Mouse (Mus musculus) CH12.LX (cell line): ENCODE measurements at regions not wholly inside any gene's neighbourhood (a gene's known extent, or its start where the extent isn't known, plus 50 kb on each side); places are given as distances from the start of the nearest gene placed in this dataset.
A peak's percentile ranks its signal among the peaks of the same experiment; 100 is the strongest.

Source experiments
- DNase-seq: peaks from one replicate; pipeline ENCODE4 v3.0.0-alpha.2; 2013; ENCODE audit errors: extremely low read depth
- H3K27ac ChIP-seq: 2 replicates; pipeline ENCODE4 v1.5.1; 2012; ENCODE audit warnings: low read depth, mild to moderate bottlenecking, control low read depth, moderate library complexity; ENCODE audit not compliant: insufficient read depth
- H3K27me3 ChIP-seq: replicated peaks from 2 replicates; pipeline ENCODE3; 2012; ENCODE audit warnings: inconsistent platforms
- H3K36me3 ChIP-seq, 2 experiments: replicated peaks in 1 of 2; 2 replicates each; pipeline versions ENCODE3 to v1.6.1; 2012; ENCODE audit warnings: inconsistent platforms in 1 of 2, low read length in 1 of 2, mild to moderate bottlenecking in 1 of 2, mixed read lengths in 1 of 2, moderate library complexity in 1 of 2; ENCODE audit not compliant: control insufficient read depth in 1 of 2, insufficient read depth in 1 of 2
- H3K4me1 ChIP-seq, 2 experiments: 2 replicates each; pipeline ENCODE4 v1.6.1; 2012; ENCODE audit warnings: inconsistent platforms in 1 of 2, moderate library complexity in 1 of 2; ENCODE audit not compliant: insufficient read depth in 2 of 2, control insufficient read depth in 1 of 2
- H3K4me2 ChIP-seq: 2 replicates; pipeline ENCODE4 v1.6.1; 2012; ENCODE audit warnings: low read depth, mild to moderate bottlenecking, control low read depth; ENCODE audit not compliant: poor library complexity, insufficient read depth, severe bottlenecking
- H3K4me3 ChIP-seq, 3 experiments: fragments of 150-350 bp in 1 of 3; sonication (generic) in 1 of 3; replicated peaks in 1 of 3; 2 replicates each; pipeline versions ENCODE3 to v1.5.1; 2011 to 2012; ENCODE audit warnings: low read depth in 2 of 3, low read length in 2 of 3, mild to moderate bottlenecking in 2 of 3, moderate library complexity in 2 of 3, control low read depth in 1 of 3, improper control_type of control experiment in 1 of 3, inconsistent platforms in 1 of 3, mixed read lengths in 1 of 3; ENCODE audit not compliant: poor library complexity in 1 of 3
- H3K79me2 ChIP-seq: replicated peaks from 2 replicates; pipeline ENCODE4 v1.6.1; 2012; ENCODE audit warnings: mild to moderate bottlenecking, moderate library complexity; ENCODE audit not compliant: control insufficient read depth, poor library complexity, insufficient read depth, severe bottlenecking; ENCODE audit errors: extremely low read depth
- H3K9ac ChIP-seq: 2 replicates; pipeline ENCODE4 v1.6.1; 2012; ENCODE audit warnings: low read depth, mild to moderate bottlenecking, control low read depth, moderate library complexity; ENCODE audit not compliant: insufficient read depth
- H3K9me3 ChIP-seq: replicated peaks from 2 replicates; pipeline ENCODE3; 2012; ENCODE audit warnings: low read length, inconsistent platforms, mixed read lengths
- CHD1 ChIP-seq: IDR thresholded peaks from 2 replicates; pipeline ENCODE4 v1.6.1; 2012; ENCODE audit warnings: low read depth, low read length, improper control_type of control experiment, inconsistent platforms
- CHD2 ChIP-seq: IDR thresholded peaks from 2 replicates; pipeline ENCODE4 v1.6.1; 2011; ENCODE audit warnings: low read length, improper control_type of control experiment
- CTCF ChIP-seq, 2 experiments: IDR thresholded peaks in 1 of 2; conservative IDR thresholded peaks in 1 of 2; 2 replicates each; pipeline ENCODE4 v1.5.1; 2011 to 2012; ENCODE audit warnings: low read depth in 2 of 2, low read length in 2 of 2, improper control_type of control experiment in 1 of 2, inconsistent platforms in 1 of 2, mild to moderate bottlenecking in 1 of 2, moderate library complexity in 1 of 2
- E2F4 ChIP-seq: IDR thresholded peaks from 2 replicates; pipeline ENCODE4 v1.6.1; 2011; ENCODE audit warnings: low read depth, low read length, improper control_type of control experiment; ENCODE audit not compliant: insufficient replicate concordance
- ELF1 ChIP-seq: IDR thresholded peaks from 2 replicates; pipeline ENCODE4 v1.6.1; 2014; ENCODE audit warnings: low read depth, mild to moderate bottlenecking, inconsistent platforms, low read length, improper control_type of control experiment
- EP300 ChIP-seq: IDR thresholded peaks from 2 replicates; pipeline ENCODE4 v1.6.1; 2011; ENCODE audit warnings: low read length, improper control_type of control experiment
- ETS1 ChIP-seq: conservative IDR thresholded peaks from 2 replicates; pipeline ENCODE4 v1.6.1; 2012; ENCODE audit warnings: low read depth, mild to moderate bottlenecking, inconsistent platforms, low read length, improper control_type of control experiment, moderate library complexity
- GABPA ChIP-seq: IDR thresholded peaks from 2 replicates; pipeline ENCODE4 v1.6.1; 2012; ENCODE audit warnings: low read depth, low read length, improper control_type of control experiment, inconsistent platforms; ENCODE audit not compliant: insufficient replicate concordance
- HCFC1 ChIP-seq: IDR thresholded peaks from 2 replicates; pipeline ENCODE4 v1.6.1; 2012; ENCODE audit warnings: low read depth, mild to moderate bottlenecking, inconsistent platforms, low read length, improper control_type of control experiment
- IRF4 ChIP-seq: IDR thresholded peaks from 2 replicates; pipeline ENCODE4 v1.6.1; 2014; ENCODE audit warnings: low read depth, mild to moderate bottlenecking, inconsistent platforms, low read length, improper control_type of control experiment
- JUND ChIP-seq: conservative IDR thresholded peaks from 2 replicates; pipeline ENCODE4 v1.6.1; 2011; ENCODE audit warnings: low read depth, low read length, improper control_type of control experiment
- KAT2A ChIP-seq: IDR thresholded peaks from 2 replicates; pipeline ENCODE4 v1.6.1; 2012; ENCODE audit warnings: low read length, improper control_type of control experiment, inconsistent platforms; ENCODE audit not compliant: insufficient replicate concordance
- MAFK ChIP-seq: IDR thresholded peaks from 2 replicates; pipeline ENCODE4 v1.6.1; 2011; ENCODE audit warnings: low read length, improper control_type of control experiment; ENCODE audit not compliant: insufficient replicate concordance
- MAX ChIP-seq: IDR thresholded peaks from 2 replicates; pipeline ENCODE4 v1.6.1; 2011; ENCODE audit warnings: low read length, improper control_type of control experiment
- MAZ ChIP-seq: IDR thresholded peaks from 2 replicates; pipeline ENCODE4 v1.6.1; 2012; ENCODE audit warnings: low read depth, mild to moderate bottlenecking, inconsistent platforms, low read length, improper control_type of control experiment, moderate library complexity
- MEF2A ChIP-seq: IDR thresholded peaks from 2 replicates; pipeline ENCODE4 v1.6.1; 2014; ENCODE audit warnings: low read depth, mild to moderate bottlenecking, inconsistent platforms, low read length, improper control_type of control experiment, borderline replicate concordance
- MXI1 ChIP-seq: IDR thresholded peaks from 2 replicates; pipeline ENCODE4 v1.6.1; 2011; ENCODE audit warnings: mild to moderate bottlenecking, low read depth, low read length, improper control_type of control experiment
- MYC ChIP-seq: IDR thresholded peaks from 2 replicates; pipeline ENCODE4 v1.6.1; 2011; ENCODE audit warnings: low read depth, mild to moderate bottlenecking, improper control_type of control experiment, low read length
- NELFE ChIP-seq: IDR thresholded peaks from 2 replicates; pipeline ENCODE4 v1.6.1; 2011; ENCODE audit warnings: low read depth, low read length, improper control_type of control experiment
- NRF1 ChIP-seq: IDR thresholded peaks from 2 replicates; pipeline ENCODE4 v1.6.1; 2014; ENCODE audit warnings: low read depth, mild to moderate bottlenecking, inconsistent platforms, low read length, improper control_type of control experiment, moderate library complexity
- PAX5 ChIP-seq: IDR thresholded peaks from 2 replicates; pipeline ENCODE4 v1.6.1; 2012; ENCODE audit warnings: low read length, inconsistent platforms, mixed read lengths
- POLR2A ChIP-seq: IDR thresholded peaks from 2 replicates; pipeline ENCODE4 v1.6.1; 2011; ENCODE audit warnings: low read depth, mild to moderate bottlenecking, improper control_type of control experiment, low read length
- POLR2AphosphoS2 ChIP-seq: IDR thresholded peaks from 2 replicates; pipeline ENCODE4 v1.6.1; 2011; ENCODE audit warnings: low read depth, low read length, improper control_type of control experiment
- RAD21 ChIP-seq: IDR thresholded peaks from 2 replicates; pipeline ENCODE4 v1.6.1; 2011; ENCODE audit warnings: low read depth, mild to moderate bottlenecking, low read length, improper control_type of control experiment, moderate library complexity
- RCOR1 ChIP-seq: conservative IDR thresholded peaks from 2 replicates; pipeline ENCODE4 v1.6.1; 2012; ENCODE audit warnings: low read depth, mild to moderate bottlenecking, inconsistent platforms, low read length, improper control_type of control experiment
- SIN3A ChIP-seq: IDR thresholded peaks from 2 replicates; pipeline ENCODE4 v1.6.1; 2012; ENCODE audit warnings: low read length, improper control_type of control experiment, inconsistent platforms
- SMC3 ChIP-seq: IDR thresholded peaks from 2 replicates; pipeline ENCODE4 v1.6.1; 2011; ENCODE audit warnings: low read depth, low read length, improper control_type of control experiment
- TBP ChIP-seq: conservative IDR thresholded peaks from 2 replicates; pipeline ENCODE4 v1.6.1; 2011; ENCODE audit warnings: low read depth, low read length, improper control_type of control experiment
- TCF12 ChIP-seq: IDR thresholded peaks from 2 replicates; pipeline ENCODE4 v1.6.1; 2014; ENCODE audit warnings: low read depth, mild to moderate bottlenecking, inconsistent platforms, low read length, improper control_type of control experiment
- UBTF ChIP-seq: IDR thresholded peaks from 2 replicates; pipeline ENCODE4 v1.6.1; 2012; ENCODE audit warnings: low read depth, mild to moderate bottlenecking, inconsistent platforms, low read length, improper control_type of control experiment, moderate library complexity
- USF1 ChIP-seq: IDR thresholded peaks from 2 replicates; pipeline ENCODE4 v1.6.1; 2014; ENCODE audit warnings: low read depth, mild to moderate bottlenecking, inconsistent platforms, low read length, improper control_type of control experiment
- USF2 ChIP-seq: conservative IDR thresholded peaks from 2 replicates; pipeline ENCODE4 v1.6.1; 2011; ENCODE audit warnings: low read depth, low read length, improper control_type of control experiment
- ZC3H11A ChIP-seq: IDR thresholded peaks from 2 replicates; pipeline ENCODE4 v1.6.1; 2012; ENCODE audit warnings: low read depth, mild to moderate bottlenecking, inconsistent platforms, low read length, improper control_type of control experiment
- ZKSCAN1 ChIP-seq: IDR thresholded peaks from 2 replicates; pipeline ENCODE4 v1.6.1; 2012; ENCODE audit warnings: low read depth, inconsistent platforms, low read length, improper control_type of control experiment, borderline replicate concordance
- ZMIZ1 ChIP-seq: IDR thresholded peaks from 2 replicates; pipeline ENCODE4 v1.6.1; 2012; ENCODE audit warnings: low read depth, mild to moderate bottlenecking, inconsistent platforms, low read length, improper control_type of control experiment
- ZNF384 ChIP-seq: IDR thresholded peaks from 2 replicates; pipeline ENCODE4 v1.6.1; 2012; ENCODE audit warnings: low read depth, low read length, improper control_type of control experiment, inconsistent platforms
- dilution Hi-C: fragments of 300-500 bp; cut with MboI; formaldehyde crosslinking; loops from 2 replicates; pipeline ENCODE4 v1.14.3; 2020; ENCODE audit warnings: low sequenced_read_pairs; ENCODE audit not compliant: extremely low pct_unique_long_range_greater_than_20kb, extremely low pct_ligation_motif_present
- in situ Hi-C: fragments of 300-500 bp; cut with MboI; formaldehyde crosslinking; loops from 3 replicates; pipeline ENCODE4 v1.14.3; 2019; ENCODE audit warnings: low sequenced_read_pairs, low pct_ligation_motif_present, low pct_unique_long_range_greater_than_20kb, mixed read lengths

DNA sequence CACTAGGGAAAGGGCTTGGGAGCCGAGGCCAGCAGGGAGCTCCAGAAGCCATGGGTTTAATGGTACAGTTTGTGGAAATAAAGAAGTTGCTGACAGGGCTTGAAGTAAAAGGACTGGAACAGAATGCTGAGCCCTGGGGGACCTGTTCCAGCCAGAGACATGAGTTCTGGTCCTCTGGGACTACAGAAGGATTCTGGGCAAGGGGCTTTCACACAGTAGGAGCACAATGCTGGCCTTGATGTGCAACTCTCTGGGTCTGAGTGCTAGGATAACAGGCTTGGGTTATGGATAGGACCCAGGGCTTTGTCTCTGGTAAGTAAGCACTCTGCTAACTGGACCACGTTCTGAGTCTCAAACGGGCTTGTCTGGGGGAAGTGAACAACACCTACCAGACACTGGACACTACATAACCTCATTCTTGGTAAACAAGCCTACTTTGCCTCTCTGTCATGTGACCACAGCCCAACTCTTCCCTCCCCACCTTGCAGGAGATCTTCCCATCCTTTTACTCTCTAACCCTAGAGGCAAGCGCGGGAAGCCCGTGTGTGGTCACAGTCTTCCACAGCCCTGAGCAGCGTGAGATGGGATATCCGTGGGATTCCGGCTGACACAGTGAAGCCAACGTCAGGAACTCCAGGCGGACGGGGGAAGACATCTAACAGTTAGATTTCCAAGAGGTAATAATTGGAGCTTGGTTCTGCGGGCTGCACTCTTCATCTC lies 116.3 kb downstream of the 2410131K14Rik start (continued):
- no peak; the same call in 1 of the 2 replicates for TF ChIP-seq RAD21
- TF ChIP-seq USF1, result peak; percentile 76
- TF ChIP-seq ZKSCAN1, result peak; percentile 57; the same call in 1 of the 2 replicates

DNA sequence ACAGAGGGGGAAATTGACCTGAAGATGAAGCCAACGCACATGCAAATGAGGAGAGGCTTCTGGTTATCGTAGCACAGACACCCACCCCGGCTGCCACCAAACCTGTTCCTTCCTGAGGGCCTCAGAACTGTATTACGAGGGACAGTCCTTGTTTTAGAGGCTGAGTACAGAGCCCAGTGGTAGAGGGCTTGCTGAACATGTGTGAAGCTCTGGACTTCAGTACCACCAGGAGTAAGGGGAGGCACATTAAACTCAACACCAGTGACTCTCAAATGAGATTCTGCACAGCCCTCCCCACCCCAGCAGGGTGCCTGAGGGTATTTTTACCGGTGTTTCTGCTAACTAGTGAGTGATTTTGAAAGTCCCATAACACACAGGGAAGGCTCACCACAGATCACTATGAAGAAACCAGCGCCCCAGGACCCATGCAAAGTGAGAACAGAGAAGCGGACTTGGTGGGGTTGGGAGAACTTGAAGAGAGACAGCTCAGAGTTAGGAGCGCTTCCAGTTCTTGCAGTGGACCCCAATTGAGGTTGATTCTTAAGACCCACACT lies 116.9 kb downstream of the 2410131K14Rik start:
- dilution Hi-C loops (no loop called here), in situ Hi-C loops (no loop called here)
- peak overlapping the region; percentile 67 for H3K4me2 ChIP-seq
- peaks cover 20% of the 10 kb centered on the region for H3K9me3 ChIP-seq
- H3K27me3 ChIP-seq, result no peaks in the 10 kb centered on the region
- no peaks in the 10 kb centered on the region for H3K79me2 ChIP-seq
- peak overlapping the region; percentile 99 for H3K27ac ChIP-seq
- peak overlapping the region; percentile 74 for H3K9ac ChIP-seq
- H3K4me1 ChIP-seq, result peaks cover 26 to 47% of the 10 kb centered on the region in 2 experiments
- no peaks in the 10 kb centered on the region for H3K36me3 ChIP-seq
- peak overlapping the region in 2 of 3 experiments; percentile 49 to 50 for H3K4me3 ChIP-seq
- peak; percentile 92 for DNase-seq
- TF ChIP-seq POLR2A, result peak; percentile 34
- TF ChIP-seq IRF4, result peak; percentile 99
- TF ChIP-seq ZMIZ1, result no peak
- peak; percentile 79; the same call in 1 of the 2 replicates for TF ChIP-seq RCOR1
- TF ChIP-seq CTCF (conservative IDR thresholded peaks at IDR 0.05 in 1 of 2, IDR thresholded peaks at IDR 0.05 in 1 of 2; ENCODE audit: low read depth in 2 of 2, low read length in 2 of 2), result no peak
- no peak for TF ChIP-seq GABPA
- peak; percentile 91 for TF ChIP-seq MEF2A
- TF ChIP-seq HCFC1, result no peak; the same call in 1 of the 2 replicates
- no peak for TF ChIP-seq PAX5
- TF ChIP-seq USF2, result no peak
- TF ChIP-seq RAD21, result peak; percentile 21
- peak; percentile 78 for TF ChIP-seq CHD2
- no peak for TF ChIP-seq UBTF
- TF ChIP-seq ELF1, result 0 out of 2 replicates have a peak, but pooled peaks have one; percentile 41
- TF ChIP-seq ETS1, result peak; percentile 88
- peak; percentile 34; the same call in 1 of the 2 replicates for TF ChIP-seq MXI1
- TF ChIP-seq TBP, result no peak; the same call in none of the 2 replicates
- TF ChIP-seq EP300, result peak; percentile 96
- TF ChIP-seq NELFE, result no peak
- TF ChIP-seq MAZ, result peak; percentile 96
- no peak for TF ChIP-seq ZNF384
- peak; percentile 63; the same call in 1 of the 2 replicates for TF ChIP-seq SIN3A
- no peak for TF ChIP-seq USF1
- peak; percentile 94 for TF ChIP-seq JUND
- TF ChIP-seq E2F4, result no peak
- no peak for TF ChIP-seq ZC3H11A
- TF ChIP-seq KAT2A, result no peak
- peak; percentile 72; the same call in 1 of the 2 replicates for TF ChIP-seq MAFK
- no peak for TF ChIP-seq NRF1
- TF ChIP-seq TCF12, result peak; percentile 90
- TF ChIP-seq SMC3, result no peak; the same call in 1 of the 2 replicates
- 0 out of 2 replicates have a peak, but pooled peaks have one; percentile 37 for TF ChIP-seq MYC
- no peak; the same call in 1 of the 2 replicates for TF ChIP-seq POLR2AphosphoS2
- TF ChIP-seq MAX, result no peak
- TF ChIP-seq CHD1, result no peak
